Mouse (Mus musculus) megakaryocyte progenitor cell, adult 5-6 weeks (primary cell): ENCODE data around the gene Urb1. TPM values are rescaled to one million over a fixed set of nuclear protein-coding genes. Genes with fewer than 3 reads are reported as not detected.

Experiments used
- ATAC-seq: replicated peaks from 2 replicates; pipeline ENCODE4 v1.8.0; 2016; ENCODE audit warnings: mild to moderate bottlenecking, moderate TSS enrichment, inconsistent platforms; ENCODE audit not compliant: poor library complexity
- total RNA-seq, 2 experiments: library from RNA; stranded (forward) in 1 of 2; stranded (reverse) in 1 of 2; fragments of 157-497, 149-512 nt in 1 of 2; fragments of 200-1000 nt in 1 of 2; gene quantifications; 2 replicates each; pipeline versions ENCODE4 v1.2.3 to v1.2.4; 2015 to 2017

The Urb1 gene
- 8.1 and 8.9 TPM in 2 replicates for total RNA-seq (2015)
- 7.7 and 9.1 TPM in 2 replicates for total RNA-seq (2017)

GRCm38 (mm10) chr16:90809975-90810715 lies at the start of gene Urb1:
TSS of gene Urb1 (minus strand) at chr16:90810413.
- peak; percentile 96 for ATAC-seq

- no peak for ATAC-seq
Observed at GRCm38 (mm10) chr16:90858206-90858605, 48.0 kb upstream of the Urb1 start.

GRCm38 (mm10) chr16:90856552-90857200 lies 46.5 kb upstream of the Urb1 start:
- no peak for ATAC-seq

- no peak for ATAC-seq
Observed at GRCm38 (mm10) chr16:90851621-90852334, 41.6 kb upstream of the Urb1 start.

- no peak for ATAC-seq
Observed at GRCm38 (mm10) chr16:90850881-90851280, 40.7 kb upstream of the Urb1 start.

GRCm38 (mm10) chr16:90849262-90849661 lies 39.0 kb upstream of the Urb1 start:
- ATAC-seq = peak; percentile 69

GRCm38 (mm10) chr16:90848697-90849096 lies 38.5 kb upstream of the Urb1 start:
- ATAC-seq = no peak

- ATAC-seq = no peak
Observed at GRCm38 (mm10) chr16:90845591-90845990, 35.4 kb upstream of the Urb1 start.

- no peak for ATAC-seq
Observed at GRCm38 (mm10) chr16:90845038-90845437, 34.8 kb upstream of the Urb1 start.

GRCm38 (mm10) chr16:90842164-90842563 lies 32.0 kb upstream of the Urb1 start:
- no peak for ATAC-seq

GRCm38 (mm10) chr16:90837431-90837830 lies 27.2 kb upstream of the Urb1 start:
- no peak for ATAC-seq

GRCm38 (mm10) chr16:90833041-90833791 lies 23.0 kb upstream of the Urb1 start:
- ATAC-seq = no peak

- no peak for ATAC-seq
Observed at GRCm38 (mm10) chr16:90832495-90832894, 22.3 kb upstream of the Urb1 start.

GRCm38 (mm10) chr16:90831676-90832075 lies 21.5 kb upstream of the Urb1 start:
- ATAC-seq = no peak

- ATAC-seq = peak; percentile 17; the same call in 1 of the 2 replicates
Observed at GRCm38 (mm10) chr16:90830686-90831439, 20.6 kb upstream of the Urb1 start.

- peak; percentile 92 for ATAC-seq
Observed at GRCm38 (mm10) chr16:90829894-90830685, 19.9 kb upstream of the Urb1 start.

- no peak for ATAC-seq
Observed at GRCm38 (mm10) chr16:90829136-90829535, 18.9 kb upstream of the Urb1 start.

- no peak for ATAC-seq
Observed at GRCm38 (mm10) chr16:90827498-90827897, 17.3 kb upstream of the Urb1 start.

- no peak for ATAC-seq
Observed at GRCm38 (mm10) chr16:90826457-90826856, 16.2 kb upstream of the Urb1 start, which contains the start of gene Eva1c. TSS of gene Eva1c (plus strand) at chr16:90826719.
